Mouse (Mus musculus) spleen, adult 2 months (tissue): Measurements from ENCODE around the gene Gm11437.

Source experiments
- CTCF ChIP-seq: fragments of 200-500 bp; IDR thresholded peaks from 2 replicates; pipeline ENCODE4 v1.5.1; 2011; ENCODE audit warnings: mild to moderate bottlenecking, inconsistent platforms; ENCODE audit not compliant: insufficient read depth, insufficient read length, insufficient replicate concordance; ENCODE audit errors: extremely low read depth
- POLR2A ChIP-seq: fragments of 200-500 bp; IDR thresholded peaks from 2 replicates; pipeline ENCODE4 v1.6.1; 2011; ENCODE audit warnings: low read depth, low read length, inconsistent platforms

DNA sequence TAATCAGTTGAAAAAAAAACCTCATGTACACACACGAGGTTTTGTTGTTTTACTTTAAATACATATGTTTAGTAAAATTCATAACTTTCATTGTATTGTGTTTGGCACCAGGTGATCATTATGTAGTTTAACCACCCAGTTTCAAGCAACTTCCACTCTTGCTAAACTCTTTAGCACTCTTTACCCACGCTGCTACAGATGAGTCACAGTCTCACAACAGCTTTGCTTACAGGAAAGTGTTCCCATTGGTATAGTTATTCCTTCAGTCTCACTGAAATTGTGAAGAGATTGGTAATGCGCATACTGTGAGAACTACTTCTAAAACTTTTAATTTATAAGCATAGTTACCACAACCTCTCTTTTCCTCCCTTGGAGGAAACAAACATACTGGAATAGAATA, 27.5 kb upstream of the Gm11437 start:
- no peak for TF ChIP-seq CTCF
- TF ChIP-seq POLR2A = no peak
